8 mouse cellular contexts compared by ENCODE assay signal in genomic region chr19:32486106-32486724, GRCm38 (mm10). TPM values are rescaled to one million over a fixed set of nuclear protein-coding genes. Genes with fewer than 3 reads are reported as not detected.
DNase-seq lines count a peak whose midpoint lies in the region; ATAC-seq and TF ChIP-seq lines count a peak whose summit lies in the region.
"Not testable (repeated sequence)": the region's sequence is repeated elsewhere in the genome, so short reads cannot be mapped to it uniquely, and the experiment has no call there.

No protein-coding gene starts in this region.

- H3K4me1 ChIP-seq in forebrain, embryonic 13.5 days, result peaks cover 23% of the 10 kb centered on the region
- peaks cover 20% of the 10 kb centered on the region for H3K4me1 ChIP-seq in liver, postnatal 0 days (ENCODE audit: insufficient read depth)
- H3K4me1 ChIP-seq in neural tube, embryonic 13.5 days (replicated peaks), result peaks cover 30% of the 10 kb centered on the region

- TF ChIP-seq EP300 in liver, postnatal 0 days (IDR thresholded peaks at IDR 0.05; ENCODE audit: low read depth), result not testable (repeated sequence)

- not testable (repeated sequence) for H3K9me3 ChIP-seq in forebrain, embryonic 13.5 days (replicated peaks); liver, postnatal 0 days (ENCODE audit: low read length); neural tube, embryonic 13.5 days

- H3K4me2 ChIP-seq in forebrain, embryonic 13.5 days, result peak overlapping the region; percentile 79
- peak overlapping the region; percentile 94 for H3K4me2 ChIP-seq in liver, postnatal 0 days (ENCODE audit: low read depth, low read length)
- H3K4me2 ChIP-seq in neural tube, embryonic 13.5 days, result peak overlapping the region; percentile 81

- TF ChIP-seq CTCF in liver, postnatal 0 days (IDR thresholded peaks at IDR 0.05; ENCODE audit: low read depth), result peak; percentile 78

- H3K36me3 ChIP-seq in forebrain, embryonic 13.5 days (ENCODE audit: poor library complexity, severe bottlenecking); liver, postnatal 0 days (replicated peaks; ENCODE audit: insufficient read depth, low read length); neural tube, embryonic 13.5 days: not testable (repeated sequence)

- peak overlapping the region; percentile 90 for H3K27ac ChIP-seq in forebrain, embryonic 13.5 days
- peak overlapping the region; percentile 88 for H3K27ac ChIP-seq in liver, postnatal 0 days (ENCODE audit: low read depth)
- peak overlapping the region; percentile 91 for H3K27ac ChIP-seq in neural tube, embryonic 13.5 days (replicated peaks)

- not testable (repeated sequence) for H3K27me3 ChIP-seq in forebrain, embryonic 13.5 days; liver, postnatal 0 days (ENCODE audit: insufficient read depth, low read length); neural tube, embryonic 13.5 days

- H3K9ac ChIP-seq in forebrain, embryonic 13.5 days, result peak overlapping the region; percentile 78
- peak overlapping the region; percentile 90 for H3K9ac ChIP-seq in liver, postnatal 0 days (replicated peaks)
- H3K9ac ChIP-seq in neural tube, embryonic 13.5 days, result peak overlapping the region; percentile 87

- peak; percentile 73 for ATAC-seq in CD4-positive, CD25-positive, alpha-beta regulatory T cell, adult 4 months
- peak; percentile 85 for ATAC-seq in forebrain, embryonic 13.5 days
- ATAC-seq in liver, postnatal 0 days, result peak; percentile 85
- ATAC-seq in neural tube, embryonic 13.5 days (ENCODE audit: low read depth), result peak; percentile 92

- H3K4me3 ChIP-seq in forebrain, embryonic 13.5 days, result peak overlapping the region; percentile 75
- peak overlapping the region; percentile 87 for H3K4me3 ChIP-seq in liver, postnatal 0 days (ENCODE audit: low read depth, low read length)
- H3K4me3 ChIP-seq in neural tube, embryonic 13.5 days, result peak overlapping the region; percentile 82

- intact Hi-C loops in heart, postnatal 10 days (cut with DNase I), result loop anchor here (5.0 kb wide), 2 partner anchors 314 to 514 kb away; no protein-coding TSS in a partner anchor

- WGBS in forebrain, embryonic 13.5 days, result 2% methylated on average over 47 of the region's 47 CpGs
- WGBS in liver, postnatal 0 days (ENCODE audit: insufficient replicate concordance), result 1% methylated on average over 39 of the region's 47 CpGs
- WGBS in neural tube, embryonic 13.5 days, result under 1% methylated on average over 47 of the region's 47 CpGs

- peak; percentile 54 for DNase-seq in c-Kit-positive CD71-positive TER-119-negative erythroid progenitor cells, embryonic 14.5 days (ENCODE audit: low read depth)
- DNase-seq in heart, postnatal 10 days, result peak; percentile 73 to 77
- peak; percentile 76 to 84 for DNase-seq in kidney, postnatal 4 days
- peak; percentile 84 for DNase-seq in liver, postnatal 0 days
- peak; percentile 33 for DNase-seq in telencephalon, adult 2 months (ENCODE audit: low read depth, low spot score)

RNA-seq across cellular contexts. Expression of gene Minpp1, which starts 0.6 kb away (rescaled TPM):
- 1 to 10 TPM; 6.0 to 8.4 TPM for polyA plus RNA-seq in CD4-positive, CD25-positive, alpha-beta regulatory T cell, adult 4 months (2017; shearing (Covaris generic))
- polyA plus RNA-seq in forebrain, embryonic 13.5 days (2015; fragmentation: Nextera tagmentation; extraction: Ambion mirVana), result 38.6 and 43.6 TPM in 2 replicates
- total RNA-seq in heart, postnatal 10 days (2021), result 10 to 100 TPM; 21.8 to 24.6 TPM
- 63.7 and 71.9 TPM in 2 replicates for polyA plus RNA-seq in liver, postnatal 0 days (2015; fragmentation: Nextera tagmentation; extraction: Ambion mirVana)
- 54.7 and 56.7 TPM in 2 replicates for polyA plus RNA-seq in neural tube, embryonic 13.5 days (2015; fragmentation: Nextera tagmentation; extraction: Ambion mirVana)

RNA-seq across cellular contexts. Expression of gene Rpl9-ps6, which starts 19.8 kb away (rescaled TPM):
- polyA plus RNA-seq in CD4-positive, CD25-positive, alpha-beta regulatory T cell, adult 4 months (2017; shearing (Covaris generic)), result 100 to 1,000 TPM; 201 to 619 TPM
- 98.9 and 101 TPM in 2 replicates for polyA plus RNA-seq in forebrain, embryonic 13.5 days (2015; fragmentation: Nextera tagmentation; extraction: Ambion mirVana)
- 10 to 100 TPM; 37.2 to 45.4 TPM for total RNA-seq in heart, postnatal 10 days (2021)
- 73.3 and 76.3 TPM in 2 replicates for polyA plus RNA-seq in liver, postnatal 0 days (2015; fragmentation: Nextera tagmentation; extraction: Ambion mirVana)
- polyA plus RNA-seq in neural tube, embryonic 13.5 days (2015; fragmentation: Nextera tagmentation; extraction: Ambion mirVana), result 79.8 and 83.8 TPM in 2 replicates

Comparison
In these comparisons a context has a peak if more than half of its experiments do, and no peak if none do; other contexts are left out.
1. Peak in every context shown above with its lines: DNase-seq, ATAC-seq, H3K4me3 ChIP-seq and H3K27ac ChIP-seq.
2. DNase-seq: peak in every context shown above with its lines; median percentile 84 in liver, postnatal 0 days; 80 in kidney, postnatal 4 days; 75 in heart, postnatal 10 days; 54 in c-Kit-positive CD71-positive TER-119-negative erythroid progenitor cells, embryonic 14.5 days; 33 in telencephalon, adult 2 months.